Mouse (Mus musculus) lung, postnatal 0 days (tissue): ENCODE data around the gene Gm20388. TPM values are rescaled to one million over a fixed set of nuclear protein-coding genes. Genes with fewer than 3 reads are reported as not detected.

ENCODE experiments used
- ATAC-seq: fragments of 200-750 bp; cut with Nextera tagmentation; 2 replicates; pipeline ENCODE4 v1.8.0; 2017; ENCODE audit warnings: moderate library complexity
- DNase-seq: peaks from one replicate; pipeline ENCODE4 v3.0.0-alpha.2; 2016; ENCODE audit warnings: low spot score
- H3K27ac ChIP-seq: fragments of 300-500 bp; sonication (generic); 2 replicates; pipeline ENCODE4 v1.5.1; 2014; ENCODE audit warnings: antibody characterized with exemption, mild to moderate bottlenecking, low read length, mixed read lengths
- H3K27me3 ChIP-seq: fragments of 300-500 bp; sonication (generic); replicated peaks from 2 replicates; pipeline ENCODE4 v1.6.1; 2014; ENCODE audit warnings: low read length, mixed read lengths; ENCODE audit not compliant: insufficient read depth
- H3K36me3 ChIP-seq: fragments of 300-500 bp; sonication (generic); 2 replicates; pipeline ENCODE4 v1.6.1; 2014; ENCODE audit warnings: low read length, mixed read lengths; ENCODE audit not compliant: insufficient read depth
- H3K4me1 ChIP-seq: fragments of 300-500 bp; sonication (generic); 2 replicates; pipeline ENCODE4 v1.6.1; 2014; ENCODE audit warnings: antibody characterized with exemption, low read depth, low read length, mixed read lengths; ENCODE audit not compliant: insufficient read depth
- H3K4me2 ChIP-seq: fragments of 300-500 bp; sonication (generic); replicated peaks from 2 replicates; pipeline ENCODE4 v1.6.1; 2014; ENCODE audit warnings: low read depth, mild to moderate bottlenecking, low read length, moderate library complexity, mixed read lengths
- H3K4me3 ChIP-seq: fragments of 300-500 bp; sonication (generic); 2 replicates; pipeline ENCODE4 v1.5.1; 2014; ENCODE audit warnings: low read depth, low read length
- H3K9ac ChIP-seq: fragments of 300-500 bp; sonication (generic); replicated peaks from 2 replicates; pipeline ENCODE4 v1.6.1; 2014; ENCODE audit warnings: low read depth, mild to moderate bottlenecking
- H3K9me3 ChIP-seq: fragments of 300-500 bp; sonication (generic); 2 replicates; pipeline ENCODE4 v1.6.1; 2016; ENCODE audit warnings: low read length, mixed read lengths
- CTCF ChIP-seq: IDR thresholded peaks from 2 replicates; pipeline ENCODE4 v1.5.1; 2016; ENCODE audit warnings: antibody characterized with exemption, mild to moderate bottlenecking
- EP300 ChIP-seq: IDR thresholded peaks from 2 replicates; pipeline ENCODE4 v1.6.1; 2016; ENCODE audit warnings: antibody characterized with exemption, mild to moderate bottlenecking, control low read depth
- WGBS: fragments of 180-500 bp; shearing (Covaris S2); extraction: QIAGEN DNeasy Blood & Tissue Kit; methylation state at CpG from one replicate; pipeline ENCODE4 v1.1.7; 2014; 5-methylcytosine and 5-hydroxymethylcytosine counted together
- polyA plus RNA-seq: library from polyadenylated mRNA; unstranded; fragments of >200 nt; fragmentation: Nextera tagmentation; extraction: Ambion mirVana; gene quantifications from 2 replicates; pipeline ENCODE4 v1.2.1, GENCODE M21; 2015

Gm20388 gene
- polyA plus RNA-seq, 1 experiment from 2014 or later, result not detected

GRCm38 (mm10) chr8:124125241-124125640 is 4214.6 kb downstream of the Gm20388 start:
- Histone ChIP-seq H3K4me1 (no peaks in the 10 kb centered on the region), H3K9ac (no peak overlapping the region), H3K36me3 (no peaks in the 10 kb centered on the region), H3K27me3 (no peaks in the 10 kb centered on the region), H3K4me2 (no peak overlapping the region), H3K9me3 (no peaks in the 10 kb centered on the region), H3K27ac (no peak overlapping the region), H3K4me3 (no peak overlapping the region)
- DNase-seq, result no peak
- no peak for TF ChIP-seq EP300
- TF ChIP-seq CTCF, result no peak
- whole genome bisulfite sequencing, result 94% methylated on average over 20 of the region's 20 CpGs
- ATAC-seq, result no peak

- ATAC-seq (no peak), DNase-seq (no peak)
- Histone ChIP-seq H3K36me3 (no peaks in the 10 kb centered on the region), H3K27me3 (no peaks in the 10 kb centered on the region), H3K9me3 (no peaks in the 10 kb centered on the region), H3K4me3 (no peak overlapping the region), H3K27ac (no peak overlapping the region), H3K4me2 (no peak overlapping the region), H3K4me1 (no peaks in the 10 kb centered on the region), H3K9ac (no peak overlapping the region)
- TF ChIP-seq CTCF (no peak), EP300 (no peak)
- WGBS, result 61% methylated on average over 5 of the region's 5 CpGs
These were observed 4226.6 kb downstream of the Gm20388 start for GRCm38 (mm10) chr8:124137261-124137660.

GRCm38 (mm10) chr8:124140211-124140790 is 4229.7 kb downstream of the Gm20388 start:
- no peaks in the 10 kb centered on the region for H3K9me3 ChIP-seq
- H3K36me3 ChIP-seq, result no peaks in the 10 kb centered on the region
- ATAC-seq (no peak), DNase-seq (no peak)
- TF ChIP-seq EP300 (no peak), CTCF (no peak)
- no peak overlapping the region for H3K27ac ChIP-seq
- 60% methylated on average over 11 of the region's 11 CpGs for WGBS
- H3K4me2 ChIP-seq, result no peak overlapping the region
- H3K4me1 ChIP-seq, result no peaks in the 10 kb centered on the region
- H3K9ac ChIP-seq, result no peak overlapping the region
- H3K27me3 ChIP-seq, result no peaks in the 10 kb centered on the region; the same call in 1 of the 2 replicates
- no peak overlapping the region for H3K4me3 ChIP-seq

- H3K36me3 ChIP-seq, result no peaks in the 10 kb centered on the region
- no peak overlapping the region for H3K9ac ChIP-seq
- TF ChIP-seq EP300 (no peak), CTCF (no peak)
- no peaks in the 10 kb centered on the region; the same call in 1 of the 2 replicates for H3K27me3 ChIP-seq
- WGBS, result 74% methylated on average over 20 of the region's 20 CpGs
- no peaks in the 10 kb centered on the region for H3K9me3 ChIP-seq
- ATAC-seq (no peak), DNase-seq (no peak)
- no peaks in the 10 kb centered on the region for H3K4me1 ChIP-seq
- no peak overlapping the region for H3K4me2 ChIP-seq
- no peak overlapping the region for H3K27ac ChIP-seq
- no peak overlapping the region for H3K4me3 ChIP-seq
These were observed 4230.3 kb downstream of the Gm20388 start for GRCm38 (mm10) chr8:124140868-124141431.

- TF ChIP-seq CTCF (no peak), EP300 (no peak)
- no peak overlapping the region for H3K4me3 ChIP-seq
- no peak for ATAC-seq
- no peak for DNase-seq
- H3K27me3 ChIP-seq, result no peaks in the 10 kb centered on the region; the same call in 1 of the 2 replicates
- no peaks in the 10 kb centered on the region for H3K4me1 ChIP-seq
- H3K27ac ChIP-seq, result no peak overlapping the region
- no peaks in the 10 kb centered on the region for H3K9me3 ChIP-seq
- H3K36me3 ChIP-seq, result no peaks in the 10 kb centered on the region
- no peak overlapping the region for H3K9ac ChIP-seq
- no peak overlapping the region for H3K4me2 ChIP-seq
- WGBS, result 59% methylated on average over 9 of the region's 9 CpGs
These were observed 4231.2 kb downstream of the Gm20388 start for GRCm38 (mm10) chr8:124141681-124142391.

GRCm38 (mm10) chr8:124143003-124143402 is 4232.4 kb downstream of the Gm20388 start:
- DNase-seq, result no peak
- no peak overlapping the region for H3K4me3 ChIP-seq
- no peaks in the 10 kb centered on the region for H3K9me3 ChIP-seq
- TF ChIP-seq CTCF, result no peak
- no peak for TF ChIP-seq EP300
- H3K36me3 ChIP-seq, result no peaks in the 10 kb centered on the region
- ATAC-seq, result no peak
- H3K27me3 ChIP-seq, result no peaks in the 10 kb centered on the region; the same call in 1 of the 2 replicates
- WGBS, result 59% methylated on average over 5 of the region's 5 CpGs
- H3K4me1 ChIP-seq, result no peaks in the 10 kb centered on the region
- H3K9ac ChIP-seq, result no peak overlapping the region
- no peak overlapping the region for H3K4me2 ChIP-seq
- H3K27ac ChIP-seq, result no peak overlapping the region
